Mouse (Mus musculus) limb, embryonic 13.5 days (tissue): ENCODE results near the gene Eef1akmt1. TPM values are rescaled to one million over a fixed set of nuclear protein-coding genes. Genes with fewer than 3 reads are reported as not detected.
A peak's percentile ranks its signal among the peaks of the same experiment; 100 is the strongest.

ENCODE experiments used
- ATAC-seq: fragments of 200-750 bp; cut with Nextera tagmentation; 2 replicates; pipeline ENCODE4 v1.8.0; 2017; ENCODE audit warnings: low read depth, moderate number of reproducible peaks, moderate TSS enrichment; ENCODE audit not compliant: low FRiP score
- H3K27ac ChIP-seq: fragments of 300-500 bp; sonication (generic); 2 replicates; pipeline ENCODE4 v1.5.1; 2015; ENCODE audit warnings: inconsistent platforms, mild to moderate bottlenecking, moderate library complexity
- H3K27me3 ChIP-seq: fragments of 300-500 bp; sonication (generic); 2 replicates; pipeline ENCODE4 v1.6.1; 2015; ENCODE audit warnings: mild to moderate bottlenecking, inconsistent platforms
- H3K36me3 ChIP-seq: fragments of 300-500 bp; sonication (generic); 2 replicates; pipeline ENCODE4 v1.6.1; 2015; ENCODE audit warnings: inconsistent platforms, mild to moderate bottlenecking, moderate library complexity
- H3K4me1 ChIP-seq: fragments of 300-500 bp; sonication (generic); 2 replicates; pipeline ENCODE4 v1.6.1; 2015; ENCODE audit warnings: inconsistent platforms
- H3K4me2 ChIP-seq: fragments of 300-500 bp; sonication (generic); replicated peaks from 2 replicates; pipeline ENCODE4 v1.6.1; 2015; ENCODE audit warnings: inconsistent platforms, mild to moderate bottlenecking, moderate library complexity
- H3K4me3 ChIP-seq: fragments of 300-500 bp; sonication (generic); 2 replicates; pipeline ENCODE4 v1.5.1; 2015; ENCODE audit warnings: moderate library complexity, mild to moderate bottlenecking, inconsistent platforms
- H3K9ac ChIP-seq: fragments of 300-500 bp; sonication (generic); 2 replicates; pipeline ENCODE4 v1.6.1; 2015; ENCODE audit warnings: mild to moderate bottlenecking, inconsistent platforms
- H3K9me3 ChIP-seq: fragments of 300-500 bp; sonication (generic); 2 replicates; pipeline ENCODE4 v1.6.1; 2016; ENCODE audit warnings: inconsistent platforms
- WGBS: fragments of 180-500 bp; shearing (Covaris S2); methylation state at CpG from one replicate; pipeline ENCODE4 v1.1.7; 2015; 5-methylcytosine and 5-hydroxymethylcytosine counted together
- polyA plus RNA-seq: library from polyadenylated mRNA; unstranded; fragments of >200 nt; fragmentation: Nextera tagmentation; extraction: Ambion mirVana; gene quantifications from 2 replicates; pipeline ENCODE4 v1.2.1, GENCODE M21; 2015

The Eef1akmt1 gene
- polyA plus RNA-seq, 1 experiment from 2014 or later: 101 TPM

GRCm38 (mm10) chr14:57543420-57544039, 27.9 kb downstream of the Eef1akmt1 start:
- 93% methylated on average over 13 of the region's 13 CpGs for WGBS
- H3K4me3 ChIP-seq: no peak overlapping the region
- no peaks in the 10 kb centered on the region for H3K27me3 ChIP-seq
- peaks cover 18% of the 10 kb centered on the region for H3K4me1 ChIP-seq
- 0 out of 2 replicates have a peak, but pooled peaks cover 5% of the 10 kb centered on the region for H3K9me3 ChIP-seq
- no peak overlapping the region for H3K4me2 ChIP-seq
- peaks cover 18% of the 10 kb centered on the region for H3K36me3 ChIP-seq
- H3K9ac ChIP-seq: no peak overlapping the region
- no peak overlapping the region for H3K27ac ChIP-seq
- no peak for ATAC-seq

- H3K27me3 ChIP-seq: no peaks in the 10 kb centered on the region
- WGBS: 68% methylated on average over 34 of the region's 34 CpGs
- no peak overlapping the region for H3K4me3 ChIP-seq
Measured at GRCm38 (mm10) chr14:57542231-57542630, 29.2 kb downstream of the Eef1akmt1 start.

GRCm38 (mm10) chr14:57540683-57541082, 30.7 kb downstream of the Eef1akmt1 start:
- no peak overlapping the region for H3K27ac ChIP-seq
- WGBS: 89% methylated on average over 11 of the region's 11 CpGs
- H3K9ac ChIP-seq: no peak overlapping the region

More at GRCm38 (mm10) chr14:57542231-57542630, 29.2 kb downstream of the Eef1akmt1 start:
- no peak overlapping the region for H3K9ac ChIP-seq
- H3K9me3 ChIP-seq: 0 out of 2 replicates have a peak, but pooled peaks cover 5% of the 10 kb centered on the region
- H3K36me3 ChIP-seq: peaks cover 13% of the 10 kb centered on the region
- H3K27ac ChIP-seq: no peak overlapping the region
- peaks cover 20% of the 10 kb centered on the region for H3K4me1 ChIP-seq
- ATAC-seq: no peak
- H3K4me2 ChIP-seq: no peak overlapping the region

GRCm38 (mm10) chr14:57537261-57538015, 34.0 kb downstream of the Eef1akmt1 start:
- peaks cover 41% of the 10 kb centered on the region for H3K4me1 ChIP-seq
- peak overlapping the region; percentile 6; the same call in 1 of the 2 replicates for H3K27ac ChIP-seq
- H3K36me3 ChIP-seq: peaks cover 7% of the 10 kb centered on the region
- no peak overlapping the region for H3K4me2 ChIP-seq
- ATAC-seq: no peak
- peak overlapping the region; percentile 4; the same call in 1 of the 2 replicates for H3K9ac ChIP-seq
- 0 out of 2 replicates have a peak, but pooled peaks cover 4% of the 10 kb centered on the region for H3K27me3 ChIP-seq
- H3K4me3 ChIP-seq: no peak overlapping the region
- 24% methylated on average over 16 of the region's 16 CpGs for WGBS
- H3K9me3 ChIP-seq: 0 out of 2 replicates have a peak, but pooled peaks cover 4% of the 10 kb centered on the region

More at GRCm38 (mm10) chr14:57540683-57541082, 30.7 kb downstream of the Eef1akmt1 start:
- Histone ChIP-seq H3K27me3 (no peaks in the 10 kb centered on the region), H3K36me3 (peaks cover 13% of the 10 kb centered on the region), H3K4me2 (no peak overlapping the region), H3K4me3 (no peak overlapping the region), H3K9me3 (0 out of 2 replicates have a peak, but pooled peaks cover 5% of the 10 kb centered on the region), H3K4me1 (peaks cover 18% of the 10 kb centered on the region)
- ATAC-seq: no peak

GRCm38 (mm10) chr14:57536820-57537219, 34.6 kb downstream of the Eef1akmt1 start:
- Histone ChIP-seq H3K9ac (peak overlapping the region; percentile 4; the same call in 1 of the 2 replicates), H3K27me3 (0 out of 2 replicates have a peak, but pooled peaks cover 4% of the 10 kb centered on the region), H3K4me2 (no peak overlapping the region), H3K27ac (peak overlapping the region; percentile 6; the same call in 1 of the 2 replicates), H3K4me1 (peaks cover 41% of the 10 kb centered on the region), H3K36me3 (peaks cover under 1% of the 10 kb centered on the region; the same call in 1 of the 2 replicates), H3K4me3 (no peak overlapping the region), H3K9me3 (no peaks in the 10 kb centered on the region)
- 54% methylated on average over 9 of the region's 9 CpGs for WGBS
- ATAC-seq: no peak

GRCm38 (mm10) chr14:57535646-57536045, 35.8 kb downstream of the Eef1akmt1 start:
- Histone ChIP-seq H3K27me3 (0 out of 2 replicates have a peak, but pooled peaks cover 4% of the 10 kb centered on the region), H3K9ac (no peak overlapping the region), H3K36me3 (no peaks in the 10 kb centered on the region), H3K4me1 (peaks cover 41% of the 10 kb centered on the region), H3K27ac (peak overlapping the region; percentile 83; the same call in 1 of the 2 replicates), H3K9me3 (no peaks in the 10 kb centered on the region), H3K4me3 (no peak overlapping the region), H3K4me2 (no peak overlapping the region)
- 55% methylated on average over 6 of the region's 6 CpGs for WGBS
- ATAC-seq: no peak

- Histone ChIP-seq H3K36me3 (no peaks in the 10 kb centered on the region), H3K4me2 (0 out of 2 replicates have a peak overlapping the region, but pooled peaks have one; percentile 34), H3K27me3 (0 out of 2 replicates have a peak, but pooled peaks cover 4% of the 10 kb centered on the region), H3K4me3 (no peak overlapping the region), H3K9me3 (no peaks in the 10 kb centered on the region), H3K4me1 (peaks cover 41% of the 10 kb centered on the region), H3K27ac (peak overlapping the region; percentile 83), H3K9ac (no peak overlapping the region)
- 13% methylated on average over 8 of the region's 8 CpGs for WGBS
- peak; percentile 37; the same call in 1 of the 2 replicates for ATAC-seq
Measured at GRCm38 (mm10) chr14:57534961-57535360, 36.5 kb downstream of the Eef1akmt1 start.

- no peak overlapping the region for H3K4me3 ChIP-seq
- peak overlapping the region; percentile 83 for H3K27ac ChIP-seq
- peaks cover 47% of the 10 kb centered on the region for H3K4me1 ChIP-seq
- ATAC-seq: 0 out of 2 replicates have a peak, but pooled peaks have one; percentile 17
- 12% methylated on average over 5 of the region's 5 CpGs for WGBS
- 0 out of 2 replicates have a peak overlapping the region, but pooled peaks have one; percentile 34 for H3K4me2 ChIP-seq
- no peaks in the 10 kb centered on the region for H3K9me3 ChIP-seq
- no peaks in the 10 kb centered on the region for H3K36me3 ChIP-seq
- 0 out of 2 replicates have a peak, but pooled peaks cover 4% of the 10 kb centered on the region for H3K27me3 ChIP-seq
- H3K9ac ChIP-seq: peak overlapping the region; percentile 4; the same call in 1 of the 2 replicates
Measured at GRCm38 (mm10) chr14:57534346-57534745, 37.1 kb downstream of the Eef1akmt1 start.

GRCm38 (mm10) chr14:57533841-57534240, 37.6 kb downstream of the Eef1akmt1 start:
- Histone ChIP-seq H3K4me3 (no peak overlapping the region), H3K27me3 (0 out of 2 replicates have a peak, but pooled peaks cover 4% of the 10 kb centered on the region), H3K27ac (0 out of 2 replicates have a peak overlapping the region, but pooled peaks have one; percentile 83), H3K4me1 (peaks cover 51% of the 10 kb centered on the region), H3K36me3 (no peaks in the 10 kb centered on the region), H3K9me3 (no peaks in the 10 kb centered on the region), H3K4me2 (no peak overlapping the region), H3K9ac (peak overlapping the region; percentile 4; the same call in 1 of the 2 replicates)
- 18% methylated on average over 11 of the region's 11 CpGs for WGBS
- ATAC-seq: no peak

GRCm38 (mm10) chr14:57533214-57533613, 38.2 kb downstream of the Eef1akmt1 start:
- Histone ChIP-seq H3K27ac (no peak overlapping the region), H3K4me1 (peaks cover 56% of the 10 kb centered on the region), H3K9ac (no peak overlapping the region), H3K9me3 (no peaks in the 10 kb centered on the region), H3K27me3 (0 out of 2 replicates have a peak, but pooled peaks cover 4% of the 10 kb centered on the region), H3K4me2 (no peak overlapping the region), H3K36me3 (no peaks in the 10 kb centered on the region), H3K4me3 (no peak overlapping the region)
- 38% methylated on average over 3 of the region's 3 CpGs for WGBS
- no peak for ATAC-seq

GRCm38 (mm10) chr14:57532577-57532976, 38.8 kb downstream of the Eef1akmt1 start:
- H3K27ac ChIP-seq: no peak overlapping the region
- 89% methylated on average over 3 of the region's 3 CpGs for WGBS
- H3K4me2 ChIP-seq: no peak overlapping the region
- peaks cover 52% of the 10 kb centered on the region for H3K4me1 ChIP-seq
- H3K4me3 ChIP-seq: no peak overlapping the region
- ATAC-seq: no peak
- no peaks in the 10 kb centered on the region for H3K9me3 ChIP-seq
- H3K9ac ChIP-seq: no peak overlapping the region
- 0 out of 2 replicates have a peak, but pooled peaks cover 4% of the 10 kb centered on the region for H3K27me3 ChIP-seq
- no peaks in the 10 kb centered on the region for H3K36me3 ChIP-seq
